8 mouse cellular contexts compared by ENCODE assay signal in the genomic region with DNA sequence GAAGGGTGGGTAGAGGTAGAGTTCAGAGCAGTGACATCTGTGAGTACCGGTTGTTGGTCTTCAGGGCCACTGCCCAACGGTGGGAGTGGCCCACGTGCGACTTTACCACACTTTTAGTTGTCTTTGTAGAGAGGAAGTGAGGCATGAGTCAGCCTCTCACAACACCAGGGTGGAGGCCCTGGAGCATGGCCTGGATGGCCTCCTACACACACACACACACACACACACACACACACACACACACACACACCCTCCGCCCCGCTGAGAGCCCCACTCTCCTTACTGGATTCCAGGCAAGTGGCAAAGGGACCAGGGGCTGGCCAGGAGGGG. TPM values are rescaled to one million over a fixed set of nuclear protein-coding genes. Genes with fewer than 3 reads are reported as not detected.
A peak's percentile ranks its signal among the peaks of the same experiment; 100 is the strongest.
DNase-seq lines count a peak whose midpoint lies in the region; ATAC-seq and TF ChIP-seq lines count a peak whose summit lies in the region.

No protein-coding gene starts in this region.

- H3K9me3 ChIP-seq in intestine, embryonic 14.5 days (ENCODE audit: control insufficient read depth, low read length): no peaks in the 10 kb centered on the region
- no peaks in the 10 kb centered on the region for H3K9me3 ChIP-seq in hindbrain, embryonic 12.5 days (replicated peaks)

- 44% methylated on average over 6 of the region's 6 CpGs for WGBS in intestine, embryonic 14.5 days
- 72% methylated on average over 6 of the region's 6 CpGs for WGBS in hindbrain, embryonic 12.5 days

- H3K4me3 ChIP-seq in intestine, embryonic 14.5 days (ENCODE audit: low read depth, low read length): no peak overlapping the region
- H3K4me3 ChIP-seq in myocyte: peak overlapping the region; percentile 6
- H3K4me3 ChIP-seq in hindbrain, embryonic 12.5 days: no peak overlapping the region

- H3K4me1 ChIP-seq in intestine, embryonic 14.5 days (replicated peaks; ENCODE audit: control insufficient read depth, insufficient read depth, low read length): peaks cover 25% of the 10 kb centered on the region
- H3K4me1 ChIP-seq in hindbrain, embryonic 12.5 days: peaks cover 49% of the 10 kb centered on the region

- intact Hi-C loops in heart, postnatal 14 days (cut with DNase I): no loop called here

- no peaks in the 10 kb centered on the region for H3K36me3 ChIP-seq in intestine, embryonic 14.5 days (ENCODE audit: control insufficient read depth, insufficient read depth, low read length)
- H3K36me3 ChIP-seq in myocyte (ENCODE audit: control insufficient read depth, insufficient read depth): no peaks in the 10 kb centered on the region
- H3K36me3 ChIP-seq in hindbrain, embryonic 12.5 days: 0 out of 2 replicates have a peak, but pooled peaks cover 4% of the 10 kb centered on the region

- H3K27ac ChIP-seq in intestine, embryonic 14.5 days (ENCODE audit: low read depth): no peak overlapping the region
- no peak overlapping the region for H3K27ac ChIP-seq in hindbrain, embryonic 12.5 days

- ATAC-seq in CD4-positive, CD25-positive, alpha-beta regulatory T cell, adult 4 months: peak; percentile 92
- 0 out of 2 replicates have a peak, but pooled peaks have one; percentile 29 for ATAC-seq in intestine, embryonic 14.5 days (replicated peaks; ENCODE audit: low FRiP score, low TSS enrichment, low read depth)
- ATAC-seq in hindbrain, embryonic 12.5 days (ENCODE audit: low FRiP score): no peak

- peak overlapping the region; percentile 2; the same call in 1 of the 2 replicates for H3K4me2 ChIP-seq in intestine, embryonic 14.5 days (ENCODE audit: low read length)
- H3K4me2 ChIP-seq in myocyte (ENCODE audit: low read depth): peak overlapping the region; percentile 90
- H3K4me2 ChIP-seq in hindbrain, embryonic 12.5 days (replicated peaks): no peak overlapping the region

- peak; percentile 96 for DNase-seq in heart, adult 11 months
- no peak for DNase-seq in heart, postnatal 14 days
- DNase-seq in intestine, embryonic 14.5 days (ENCODE audit: low spot score): no peak
- no peak for DNase-seq in embryo, embryonic 11 days
- DNase-seq in c-Kit-positive CD71-positive TER-119-positive erythroid progenitor cells, embryonic 14.5 days (ENCODE audit: low spot score): no peak

- H3K27me3 ChIP-seq in intestine, embryonic 14.5 days (replicated peaks; ENCODE audit: control insufficient read depth, insufficient read depth, low read length): no peaks in the 10 kb centered on the region
- no peaks in the 10 kb centered on the region for H3K27me3 ChIP-seq in myocyte (ENCODE audit: control insufficient read depth, insufficient read depth, insufficient read length)
- H3K27me3 ChIP-seq in hindbrain, embryonic 12.5 days: no peaks in the 10 kb centered on the region

- H3K9ac ChIP-seq in intestine, embryonic 14.5 days (ENCODE audit: low read length): no peak overlapping the region
- no peak overlapping the region for H3K9ac ChIP-seq in hindbrain, embryonic 12.5 days

- TF ChIP-seq POLR2A in myocyte (IDR thresholded peaks at IDR 0.05; ENCODE audit: insufficient read length, low read depth): no peak

- H3K79me2 ChIP-seq in myocyte (ENCODE audit: control insufficient read depth, insufficient read depth): peaks cover 59% of the 10 kb centered on the region

- H3ac ChIP-seq in myocyte (ENCODE audit: control insufficient read depth, insufficient read length): no peak overlapping the region

TF ChIP-seq in myocyte, 11 proteins besides CTCF, POLR2A, EP300 and RAD21:
- TF ChIP-seq POLR2AphosphoS2 (IDR thresholded peaks at IDR 0.05; ENCODE audit: insufficient read length, low read depth): peak; percentile 59
- peak; percentile 90 for TF ChIP-seq MAX (IDR thresholded peaks at IDR 0.05; ENCODE audit: low read depth)
- no peak for TF ChIP-seq USF1 (IDR thresholded peaks at IDR 0.05; ENCODE audit: low read depth)
- no peak for TF ChIP-seq SRF (IDR thresholded peaks at IDR 0.05; ENCODE audit: control insufficient read depth, insufficient read length, low read depth)
- peak in 1 of 3 experiments; percentile 70 for TF ChIP-seq MYOG (IDR thresholded peaks at IDR 0.05; ENCODE audit: control insufficient read depth in 1 of 3, insufficient read depth in 1 of 3, insufficient read length in 2 of 3, low read depth in 2 of 3)
- TF ChIP-seq MYOD1 (IDR thresholded peaks at IDR 0.05; ENCODE audit: control insufficient read depth in 1 of 3, insufficient read length in 2 of 3, low read depth in 2 of 3): peak in 2 of 3 experiments; percentile 15 to 79

RNA-seq across cellular contexts. Expression of a gene that starts 10.1 kb away (rescaled TPM):
- total RNA-seq in heart, postnatal 14 days (2021): 10 to 100 TPM; 32.4 to 35.0 TPM
- 10 to 100 TPM; 25.3 to 25.7 TPM for polyA plus RNA-seq in CD4-positive, CD25-positive, alpha-beta regulatory T cell, adult 4 months (2017; shearing (Covaris generic))
- polyA plus RNA-seq in intestine, embryonic 14.5 days (2014; fragmentation: Nextera tagmentation; extraction: Ambion mirVana): 6.0 and 8.1 TPM in 2 replicates
- polyA plus RNA-seq in myocyte (2012; fragmentation: generic; extraction: Trizol): 15.0 TPM
- 32.5 and 35.2 TPM in 2 replicates for polyA plus RNA-seq in hindbrain, embryonic 12.5 days (2016; fragmentation: Nextera tagmentation; extraction: Ambion mirVana)

RNA-seq across cellular contexts. Expression of a gene that starts 34.0 kb away (rescaled TPM):
- total RNA-seq in heart, postnatal 14 days (2021): 10 to 100 TPM in 1 of 2 experiments, 1 to 10 TPM in 1; 10.0 to 11.5 TPM
- 1 to 10 TPM; 3.3 to 3.8 TPM for polyA plus RNA-seq in CD4-positive, CD25-positive, alpha-beta regulatory T cell, adult 4 months (2017; shearing (Covaris generic))
- 1.3 and 2.2 TPM in 2 replicates for polyA plus RNA-seq in intestine, embryonic 14.5 days (2014; fragmentation: Nextera tagmentation; extraction: Ambion mirVana)
- polyA plus RNA-seq in myocyte (2012; fragmentation: generic; extraction: Trizol): 0.06 TPM
- 3.4 and 4.3 TPM in 2 replicates for polyA plus RNA-seq in hindbrain, embryonic 12.5 days (2016; fragmentation: Nextera tagmentation; extraction: Ambion mirVana)
